Mouse (Mus musculus): Measurements from ENCODE around the gene Acot6. TPM values are rescaled to one million over a fixed set of nuclear protein-coding genes. Genes with fewer than 3 reads are reported as not detected.

Gene Acot6
- polyA plus RNA-seq, 1 experiment from 2014 or later = 1.5 TPM

GRCm38 (mm10) chr12:84110814-84111213 lies 10.4 kb downstream of the Acot6 start:
- H3K36me3 ChIP-seq (ENCODE audit: control insufficient read depth, insufficient read depth, low read length) = no peaks in the 10 kb centered on the region
- H3K4me2 ChIP-seq (ENCODE audit: low read length) = no peak overlapping the region
- no peak overlapping the region for H3K9ac ChIP-seq (replicated peaks; ENCODE audit: low read length)
- peaks cover 9% of the 10 kb centered on the region; the same call in 1 of the 2 replicates for H3K4me1 ChIP-seq (ENCODE audit: control insufficient read depth, insufficient read depth, low read length)
- no peaks in the 10 kb centered on the region for H3K27me3 ChIP-seq (ENCODE audit: control insufficient read depth, insufficient read depth, low read length)
- no peak overlapping the region for H3K4me3 ChIP-seq (replicated peaks; ENCODE audit: low read depth, low read length)
- DNase-seq (no peak), ATAC-seq (ENCODE audit: low FRiP score, low TSS enrichment) (no peak)
- no peaks in the 10 kb centered on the region for H3K9me3 ChIP-seq (ENCODE audit: control insufficient read depth, low read length)
- WGBS = 96% methylated on average over 4 of the region's 4 CpGs
- H3K27ac ChIP-seq (replicated peaks; ENCODE audit: low read depth, low read length) = no peak overlapping the region

- H3K4me1 ChIP-seq (ENCODE audit: control insufficient read depth, insufficient read depth, low read length) = peaks cover 9% of the 10 kb centered on the region; the same call in 1 of the 2 replicates
- 51% methylated on average over 6 of the region's 6 CpGs for WGBS
- peak overlapping the region; percentile 70 for H3K4me2 ChIP-seq (ENCODE audit: low read length)
- H3K9ac ChIP-seq (replicated peaks; ENCODE audit: low read length) = no peak overlapping the region
- H3K27ac ChIP-seq (replicated peaks; ENCODE audit: low read depth, low read length) = no peak overlapping the region
- H3K9me3 ChIP-seq (ENCODE audit: control insufficient read depth, low read length) = no peaks in the 10 kb centered on the region
- no peaks in the 10 kb centered on the region for H3K27me3 ChIP-seq (ENCODE audit: control insufficient read depth, insufficient read depth, low read length)
- ATAC-seq (ENCODE audit: low FRiP score, low TSS enrichment) = no peak
- no peak for DNase-seq
- H3K4me3 ChIP-seq (replicated peaks; ENCODE audit: low read depth, low read length) = peak overlapping the region; percentile 55
- H3K36me3 ChIP-seq (ENCODE audit: control insufficient read depth, insufficient read depth, low read length) = no peaks in the 10 kb centered on the region
Measured at GRCm38 (mm10) chr12:84113676-84114075, 13.2 kb downstream of the Acot6 start.

- Histone ChIP-seq H3K36me3 (ENCODE audit: control insufficient read depth, insufficient read depth, low read length) (no peaks in the 10 kb centered on the region), H3K4me1 (ENCODE audit: control insufficient read depth, insufficient read depth, low read length) (peaks cover 9% of the 10 kb centered on the region; the same call in 1 of the 2 replicates), H3K27ac (replicated peaks; ENCODE audit: low read depth, low read length) (peak within 1 kb of the TSS; percentile 60; the same call in 1 of the 2 replicates), H3K9me3 (ENCODE audit: control insufficient read depth, low read length) (no peaks in the 10 kb centered on the region), H3K4me2 (ENCODE audit: low read length) (peak within 1 kb of the TSS; percentile 70), H3K27me3 (ENCODE audit: control insufficient read depth, insufficient read depth, low read length) (no peaks in the 10 kb centered on the region), H3K4me3 (replicated peaks; ENCODE audit: low read depth, low read length) (peak within 1 kb of the TSS; percentile 55), H3K9ac (replicated peaks; ENCODE audit: low read length) (peak within 1 kb of the TSS; percentile 48)
- peak; percentile 96 for DNase-seq
- 2% methylated on average over 33 of the region's 35 CpGs for WGBS
- peak; percentile 91 for ATAC-seq (ENCODE audit: low FRiP score, low TSS enrichment)
Measured at GRCm38 (mm10) chr12:84114153-84114994, 13.9 kb downstream of the Acot6 start, which contains the start of gene Dnal1. Gene Dnal1, plus strand, starts transcription at chr12:84114366.

- H3K4me1 ChIP-seq (ENCODE audit: control insufficient read depth, insufficient read depth, low read length) = peaks cover 9% of the 10 kb centered on the region; the same call in 1 of the 2 replicates
- no peak overlapping the region for H3K4me2 ChIP-seq (ENCODE audit: low read length)
- no peak overlapping the region for H3K4me3 ChIP-seq (replicated peaks; ENCODE audit: low read depth, low read length)
- ATAC-seq (ENCODE audit: low FRiP score, low TSS enrichment) = no peak
- H3K27ac ChIP-seq (replicated peaks; ENCODE audit: low read depth, low read length) = no peak overlapping the region
- DNase-seq = no peak
- no peaks in the 10 kb centered on the region for H3K36me3 ChIP-seq (ENCODE audit: control insufficient read depth, insufficient read depth, low read length)
- WGBS = 99% methylated on average over 5 of the region's 5 CpGs
- no peaks in the 10 kb centered on the region for H3K9me3 ChIP-seq (ENCODE audit: control insufficient read depth, low read length)
- H3K9ac ChIP-seq (replicated peaks; ENCODE audit: low read length) = no peak overlapping the region
- no peaks in the 10 kb centered on the region for H3K27me3 ChIP-seq (ENCODE audit: control insufficient read depth, insufficient read depth, low read length)
Measured at GRCm38 (mm10) chr12:84119584-84119983, 19.1 kb downstream of the Acot6 start.

- no peak overlapping the region for H3K9ac ChIP-seq (replicated peaks; ENCODE audit: low read length)
- H3K9me3 ChIP-seq (ENCODE audit: control insufficient read depth, low read length) = no peaks in the 10 kb centered on the region
- peaks cover 30% of the 10 kb centered on the region for H3K36me3 ChIP-seq (ENCODE audit: control insufficient read depth, insufficient read depth, low read length)
- 82% methylated on average over 12 of the region's 12 CpGs for WGBS
- no peak overlapping the region for H3K4me2 ChIP-seq (ENCODE audit: low read length)
- no peaks in the 10 kb centered on the region for H3K4me1 ChIP-seq (ENCODE audit: control insufficient read depth, insufficient read depth, low read length)
- H3K4me3 ChIP-seq (replicated peaks; ENCODE audit: low read depth, low read length) = no peak overlapping the region
- no peaks in the 10 kb centered on the region for H3K27me3 ChIP-seq (ENCODE audit: control insufficient read depth, insufficient read depth, low read length)
- ATAC-seq (ENCODE audit: low FRiP score, low TSS enrichment) (no peak), DNase-seq (no peak)
- no peak overlapping the region for H3K27ac ChIP-seq (replicated peaks; ENCODE audit: low read depth, low read length)
Measured at GRCm38 (mm10) chr12:84125892-84126291, 25.4 kb downstream of the Acot6 start.

GRCm38 (mm10) chr12:84126899-84127298 lies 26.4 kb downstream of the Acot6 start:
- ATAC-seq (ENCODE audit: low FRiP score, low TSS enrichment) (no peak), DNase-seq (no peak)
- H3K36me3 ChIP-seq (ENCODE audit: control insufficient read depth, insufficient read depth, low read length) = peaks cover 36% of the 10 kb centered on the region
- no peak overlapping the region for H3K4me2 ChIP-seq (ENCODE audit: low read length)
- no peaks in the 10 kb centered on the region for H3K27me3 ChIP-seq (ENCODE audit: control insufficient read depth, insufficient read depth, low read length)
- no peaks in the 10 kb centered on the region for H3K9me3 ChIP-seq (ENCODE audit: control insufficient read depth, low read length)
- no peak overlapping the region for H3K9ac ChIP-seq (replicated peaks; ENCODE audit: low read length)
- WGBS = 78% methylated on average over 2 of the region's 2 CpGs
- no peak overlapping the region for H3K4me3 ChIP-seq (replicated peaks; ENCODE audit: low read depth, low read length)
- H3K4me1 ChIP-seq (ENCODE audit: control insufficient read depth, insufficient read depth, low read length) = no peaks in the 10 kb centered on the region
- no peak overlapping the region for H3K27ac ChIP-seq (replicated peaks; ENCODE audit: low read depth, low read length)

GRCm38 (mm10) chr12:84128576-84128975 lies 28.1 kb downstream of the Acot6 start:
- no peak for DNase-seq
- WGBS = 91% methylated on average over 6 of the region's 6 CpGs
- Histone ChIP-seq H3K27ac (replicated peaks; ENCODE audit: low read depth, low read length) (no peak overlapping the region), H3K4me3 (replicated peaks; ENCODE audit: low read depth, low read length) (no peak overlapping the region), H3K4me1 (ENCODE audit: control insufficient read depth, insufficient read depth, low read length) (no peaks in the 10 kb centered on the region), H3K27me3 (ENCODE audit: control insufficient read depth, insufficient read depth, low read length) (no peaks in the 10 kb centered on the region), H3K9ac (replicated peaks; ENCODE audit: low read length) (no peak overlapping the region), H3K36me3 (ENCODE audit: control insufficient read depth, insufficient read depth, low read length) (peaks cover 41% of the 10 kb centered on the region), H3K9me3 (ENCODE audit: control insufficient read depth, low read length) (no peaks in the 10 kb centered on the region), H3K4me2 (ENCODE audit: low read length) (no peak overlapping the region)
- ATAC-seq (ENCODE audit: low FRiP score, low TSS enrichment) = no peak

GRCm38 (mm10) chr12:84129931-84130330 lies 29.5 kb downstream of the Acot6 start:
- Histone ChIP-seq H3K4me2 (ENCODE audit: low read length) (no peak overlapping the region), H3K4me3 (replicated peaks; ENCODE audit: low read depth, low read length) (no peak overlapping the region), H3K4me1 (ENCODE audit: control insufficient read depth, insufficient read depth, low read length) (no peaks in the 10 kb centered on the region), H3K9me3 (ENCODE audit: control insufficient read depth, low read length) (no peaks in the 10 kb centered on the region), H3K27me3 (ENCODE audit: control insufficient read depth, insufficient read depth, low read length) (no peaks in the 10 kb centered on the region), H3K27ac (replicated peaks; ENCODE audit: low read depth, low read length) (no peak overlapping the region), H3K36me3 (ENCODE audit: control insufficient read depth, insufficient read depth, low read length) (peaks cover 41% of the 10 kb centered on the region), H3K9ac (replicated peaks; ENCODE audit: low read length) (no peak overlapping the region)
- DNase-seq = no peak
- no peak for ATAC-seq (ENCODE audit: low FRiP score, low TSS enrichment)
- WGBS = 94% methylated on average over 8 of the region's 8 CpGs

- Histone ChIP-seq H3K27ac (replicated peaks; ENCODE audit: low read depth, low read length) (no peak overlapping the region), H3K9ac (replicated peaks; ENCODE audit: low read length) (no peak overlapping the region), H3K36me3 (ENCODE audit: control insufficient read depth, insufficient read depth, low read length) (peaks cover 53% of the 10 kb centered on the region), H3K4me3 (replicated peaks; ENCODE audit: low read depth, low read length) (no peak overlapping the region), H3K4me1 (ENCODE audit: control insufficient read depth, insufficient read depth, low read length) (no peaks in the 10 kb centered on the region), H3K9me3 (ENCODE audit: control insufficient read depth, low read length) (no peaks in the 10 kb centered on the region), H3K27me3 (ENCODE audit: control insufficient read depth, insufficient read depth, low read length) (no peaks in the 10 kb centered on the region), H3K4me2 (ENCODE audit: low read length) (no peak overlapping the region)
- peak; percentile 43 for DNase-seq
- no peak for ATAC-seq (ENCODE audit: low FRiP score, low TSS enrichment)
- 67% methylated on average over 3 of the region's 3 CpGs for WGBS
Measured at GRCm38 (mm10) chr12:84132265-84132664, 31.8 kb downstream of the Acot6 start.
